Mouse (Mus musculus) gastrocnemius, adult 2 months (tissue): ENCODE data around the gene Olfr275. TPM values are rescaled to one million over a fixed set of nuclear protein-coding genes. Genes with fewer than 3 reads are reported as not detected.
A peak's percentile ranks its signal among the peaks of the same experiment; 100 is the strongest.
"Not testable (repeated sequence)": the region's sequence is repeated elsewhere in the genome, so short reads cannot be mapped to it uniquely, and the experiment has no call there.

Experiments
- DNase-seq: peaks from one replicate; pipeline ENCODE4 v3.0.0; 2022
- H3K27ac ChIP-seq: fragments of 200-600 bp; 2 replicates; pipeline ENCODE4 v1.8.1; 2022; ENCODE audit warnings: mild to moderate bottlenecking
- H3K4me3 ChIP-seq: fragments of 200-600 bp; 2 replicates; pipeline ENCODE4 v1.8.1; 2022; ENCODE audit warnings: mild to moderate bottlenecking, moderate library complexity
- CTCF ChIP-seq: fragments of 200-600 bp; IDR thresholded peaks from 2 replicates; pipeline ENCODE4 v1.8.1; 2022; ENCODE audit warnings: antibody characterized with exemption, mild to moderate bottlenecking, moderate library complexity
- intact Hi-C: fragments of 180-260 bp; cut with DNase I; formaldehyde crosslinking; loops from one replicate; pipeline ENCODE4 v1.15.1; 2025
- long read RNA-seq, 2 experiments: library from polyadenylated mRNA; stranded (forward); transcript quantifications; one replicate each; pipeline ENCODE4 v2.0.0; 2021
- total RNA-seq, 2 experiments: library from RNA; stranded (reverse); gene quantifications; 2 replicates each; pipeline ENCODE4 v1.2.3; 2021

Gene Olfr275
- total RNA-seq = not detected
- long read RNA-seq, experiment 1 = 0 reads
- long read RNA-seq, experiment 2 = 0 reads

- intact Hi-C loops = no loop called here
- TF ChIP-seq CTCF = no peak
These were observed at the start of gene Olfr275 for GRCm38 (mm10) chr4:52814304-52814703. TSS of gene Olfr275 (plus strand) at chr4:52814604.

GRCm38 (mm10) chr4:52765612-52766011 is 48.8 kb upstream of the Olfr275 start:
- H3K4me3 ChIP-seq = no peak overlapping the region
- no peak for DNase-seq
- H3K27ac ChIP-seq = no peak overlapping the region
- no peak for TF ChIP-seq CTCF
- intact Hi-C loops = no loop called here

More at GRCm38 (mm10) chr4:52814304-52814703, at the start of gene Olfr275:
- no peak for DNase-seq
- Histone ChIP-seq H3K4me3 (no peak within 1 kb of the TSS), H3K27ac (no peak within 1 kb of the TSS)

DNA sequence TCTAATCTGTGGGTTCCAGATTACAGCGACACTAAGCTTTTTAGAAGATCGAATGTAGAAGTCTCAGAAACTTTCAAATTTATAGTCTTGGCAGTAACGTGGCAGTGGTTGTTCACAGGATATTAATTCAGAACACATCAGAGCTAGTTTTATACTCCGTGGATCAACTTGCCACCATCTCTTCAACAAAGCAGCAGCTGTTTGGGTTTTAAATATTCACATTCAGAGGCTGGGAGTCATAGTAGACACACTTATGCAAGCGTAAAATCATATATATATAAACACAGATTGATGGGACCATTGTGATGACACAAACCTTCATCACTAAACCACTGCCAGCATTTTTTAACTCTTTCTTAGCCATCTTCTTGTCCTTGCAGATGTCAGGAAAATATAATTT is 42.2 kb upstream of the Olfr275 start:
- Histone ChIP-seq H3K4me3 (peak overlapping the region; percentile 28), H3K27ac (no peak overlapping the region)
- intact Hi-C loops = no loop called here
- no peak for DNase-seq
- no peak for TF ChIP-seq CTCF

DNA sequence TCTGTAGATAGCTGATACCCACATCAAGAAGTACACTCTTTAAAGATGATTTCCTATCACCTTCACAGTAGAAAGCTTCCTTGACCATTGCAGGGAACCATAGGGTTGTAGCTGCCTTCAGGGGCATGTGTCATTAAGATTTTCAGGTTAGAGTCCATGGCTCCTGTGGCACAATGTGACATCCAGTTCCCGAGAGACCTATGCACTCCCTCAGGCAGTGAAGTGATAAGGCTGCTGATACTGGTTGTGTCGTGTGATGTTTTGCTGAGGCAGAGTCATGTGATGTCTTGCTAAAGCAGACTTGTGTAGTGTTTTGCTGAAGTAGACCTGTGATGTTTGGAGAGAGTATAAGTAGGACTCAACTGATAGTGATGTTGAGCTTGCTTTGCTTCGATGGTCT is 14.4 kb upstream of the Olfr275 start:
- no peak overlapping the region for H3K27ac ChIP-seq
- TF ChIP-seq CTCF = no peak
- intact Hi-C loops = no loop called here
- H3K4me3 ChIP-seq = no peak overlapping the region
- no peak for DNase-seq

DNA sequence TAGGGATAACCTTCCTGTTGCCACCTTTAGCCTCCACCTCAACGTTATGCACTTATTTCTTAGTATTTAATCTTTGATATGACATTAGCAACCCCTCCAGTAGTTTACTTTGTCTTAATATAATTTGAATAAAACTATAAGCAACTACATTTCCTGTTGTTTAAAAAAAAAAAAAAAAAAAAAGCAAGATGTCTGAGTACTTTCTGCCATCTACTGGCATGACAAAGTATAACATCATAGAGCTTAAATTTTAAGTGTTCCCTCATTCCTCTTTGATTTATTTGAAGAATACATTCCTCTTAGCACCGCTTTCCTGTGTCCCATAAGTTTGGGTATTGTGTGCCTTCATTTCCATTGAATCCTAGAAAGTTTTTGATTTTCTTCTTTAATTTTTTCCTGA is 2.5 kb upstream of the Olfr275 start:
- H3K27ac ChIP-seq = no peak overlapping the region
- peak; percentile 28; the same call in 1 of the 2 replicates for TF ChIP-seq CTCF
- no peak for DNase-seq
- no peak overlapping the region for H3K4me3 ChIP-seq
- intact Hi-C loops = no loop called here

DNA sequence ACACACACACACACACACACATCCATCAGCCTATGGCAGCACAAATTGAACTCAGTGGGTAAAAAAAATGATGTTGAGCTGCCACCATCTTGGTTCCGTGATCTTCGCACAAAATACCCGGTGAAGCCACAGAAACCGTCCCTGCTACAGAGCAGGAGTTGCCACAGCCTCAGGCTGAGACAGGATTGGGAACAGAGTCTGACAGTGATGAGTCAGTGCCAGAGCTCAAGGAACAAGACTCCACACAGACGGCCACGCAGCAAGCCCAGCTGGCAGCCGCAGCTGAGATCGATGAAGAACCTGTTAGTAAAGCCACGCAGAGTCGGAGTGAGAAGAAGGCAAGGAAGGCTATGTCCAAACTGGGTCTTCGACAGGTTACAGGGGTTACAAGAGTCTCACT is 7.0 kb downstream of the Olfr275 start:
- no peak for TF ChIP-seq CTCF
- DNase-seq = no peak
- Histone ChIP-seq H3K4me3 (no peak overlapping the region), H3K27ac (no peak overlapping the region)
- intact Hi-C loops = no loop called here

DNA sequence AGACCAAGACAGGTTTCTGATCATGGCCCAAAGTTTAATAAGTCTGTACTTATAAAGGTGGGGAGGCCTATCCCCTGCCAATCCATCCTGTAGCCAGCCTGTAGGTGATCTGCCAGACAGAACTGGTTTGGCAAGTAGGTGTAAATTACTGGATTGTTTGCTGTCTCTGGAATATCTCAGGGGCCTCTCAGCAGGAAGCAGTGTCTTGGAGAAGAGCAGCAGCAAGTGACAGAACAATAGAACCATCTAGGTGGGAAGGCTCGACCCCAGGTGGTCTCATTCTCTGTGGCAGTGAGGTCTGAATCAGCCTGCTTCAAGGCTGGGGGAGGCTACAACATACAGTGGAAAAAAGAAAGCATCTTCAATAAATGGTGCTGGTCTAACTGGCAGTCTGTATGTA is 31.0 kb downstream of the Olfr275 start:
- intact Hi-C loops, DNase-seq, H3K4me3 ChIP-seq, H3K27ac ChIP-seq: not testable (repeated sequence)

- no peak for TF ChIP-seq CTCF
- no peak overlapping the region for H3K27ac ChIP-seq
- no peak for DNase-seq
- intact Hi-C loops = no loop called here
- H3K4me3 ChIP-seq = no peak overlapping the region
These were observed 34.7 kb downstream of the Olfr275 start for GRCm38 (mm10) chr4:52849039-52849635.

GRCm38 (mm10) chr4:52849672-52850071 is 35.3 kb downstream of the Olfr275 start:
- TF ChIP-seq CTCF = no peak
- DNase-seq = no peak
- no peak overlapping the region for H3K4me3 ChIP-seq
- H3K27ac ChIP-seq = no peak overlapping the region
- intact Hi-C loops = no loop called here

GRCm38 (mm10) chr4:52859136-52859535 is 44.7 kb downstream of the Olfr275 start, which contains the start of gene Olfr273:
TSS of gene Olfr273 (minus strand) at chr4:52859236.
- Histone ChIP-seq H3K4me3 (no peak within 1 kb of the TSS), H3K27ac (no peak within 1 kb of the TSS)
- no peak for TF ChIP-seq CTCF
- no peak for DNase-seq
- intact Hi-C loops = no loop called here

DNA sequence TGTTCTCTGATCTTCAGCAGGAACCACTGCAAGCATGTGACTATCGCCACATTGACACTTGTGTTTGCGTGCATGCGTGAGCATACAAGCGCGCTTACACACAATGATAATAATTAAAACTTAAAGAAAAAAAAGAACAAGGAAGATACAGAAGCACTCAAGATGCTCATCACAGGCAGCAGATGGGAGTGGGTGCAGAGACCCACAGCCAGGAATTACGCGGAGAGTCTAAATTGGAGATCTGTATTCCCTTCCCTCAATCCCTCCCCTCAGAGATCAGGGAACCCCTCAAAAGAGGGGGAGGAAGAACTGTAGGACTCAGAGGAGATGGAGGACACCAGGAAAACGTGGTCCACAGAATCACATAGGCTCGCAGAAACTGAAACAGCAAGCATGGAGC is 49.8 kb downstream of the Olfr275 start:
- intact Hi-C loops = no loop called here
- TF ChIP-seq CTCF = no peak
- Histone ChIP-seq H3K4me3 (no peak overlapping the region), H3K27ac (no peak overlapping the region)
- no peak for DNase-seq

Other genes starting within 250 kb of the Olfr275 start
- gene Toporsl, start 218.3 kb upstream of the Olfr275 start, total RNA-seq = not detected
- not detected for gene Olfr273, start 44.6 kb downstream of the Olfr275 start, total RNA-seq
- gene Olfr272, start 104.6 kb downstream of the Olfr275 start, total RNA-seq = not detected
- not detected for gene Olfr270, start 149.9 kb downstream of the Olfr275 start, total RNA-seq
- gene Nipsnap3a, start 174.7 kb downstream of the Olfr275 start, total RNA-seq = not detected
- 1 to 10 TPM; 1.1 to 1.7 TPM for gene Nipsnap3b, start 197.3 kb downstream of the Olfr275 start, total RNA-seq